ENCODE assay signal across 8 mouse cellular contexts in the genomic region with DNA sequence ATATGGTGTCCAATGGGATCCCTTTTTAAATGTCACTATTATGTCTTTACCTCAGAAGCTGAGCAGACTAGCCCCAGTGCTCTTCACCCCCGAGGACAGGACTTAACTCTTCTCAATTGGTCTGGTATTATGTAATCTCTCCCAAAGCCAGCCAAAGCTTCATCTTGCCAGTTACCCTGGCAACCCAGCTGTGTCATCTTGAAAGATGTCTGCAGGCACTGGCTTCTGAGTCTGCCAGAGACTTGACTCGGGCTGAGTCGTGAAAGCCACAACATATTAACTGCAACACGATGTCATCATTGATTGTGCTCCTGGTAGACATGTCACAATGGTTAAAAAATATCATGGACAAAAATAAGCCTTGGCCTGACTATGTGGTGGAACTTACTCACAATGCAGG.
DNase-seq lines count a peak whose midpoint lies in the region; ATAC-seq lines count a peak whose summit lies in the region.

No protein-coding gene starts in this region.

- 56% methylated on average over 4 of the region's 4 CpGs for WGBS in midbrain, embryonic 11.5 days
- WGBS in midbrain, embryonic 10.5 days: 66% methylated on average over 4 of the region's 4 CpGs

- no peak overlapping the region for H3K9ac ChIP-seq in midbrain, embryonic 11.5 days (ENCODE audit: low read length)

- no peaks in the 10 kb centered on the region for H3K36me3 ChIP-seq in midbrain, embryonic 11.5 days (ENCODE audit: control insufficient read depth, insufficient read depth, low read length)
- H3K36me3 ChIP-seq in midbrain, embryonic 10.5 days: no peaks in the 10 kb centered on the region

- no peak overlapping the region for H3K27ac ChIP-seq in midbrain, embryonic 11.5 days (ENCODE audit: low read depth, low read length)
- H3K27ac ChIP-seq in midbrain, embryonic 10.5 days (replicated peaks): no peak overlapping the region

- H3K27me3 ChIP-seq in midbrain, embryonic 11.5 days (ENCODE audit: control insufficient read depth, insufficient read depth, low read length): no peaks in the 10 kb centered on the region
- H3K27me3 ChIP-seq in midbrain, embryonic 10.5 days (ENCODE audit: low read depth, poor library complexity, severe bottlenecking): no peaks in the 10 kb centered on the region

- H3K4me1 ChIP-seq in midbrain, embryonic 11.5 days (ENCODE audit: control insufficient read depth, insufficient read depth, low read length): no peaks in the 10 kb centered on the region
- H3K4me1 ChIP-seq in midbrain, embryonic 10.5 days: peaks cover 5% of the 10 kb centered on the region; the same call in 1 of the 2 replicates

- intact Hi-C loops in left cerebral cortex, postnatal 10 days (cut with DNase I): no loop called here

- DNase-seq in midbrain, embryonic 11.5 days (ENCODE audit: low spot score, missing footprints): no peak
- no peak for DNase-seq in midbrain, embryonic 10.5 days (ENCODE audit: low spot score)
- peak; percentile 34 to 38 for DNase-seq in left cerebral cortex, postnatal 10 days (ENCODE audit: extremely low spot score in 1 of 2, low spot score in 2 of 2)
- DNase-seq in right cerebral cortex, postnatal 14 days: peak; percentile 33
- no peak for DNase-seq in thymus, adult 18-20 months
- DNase-seq in kidney, postnatal 36 days: no peak

- peak; percentile 61 for ATAC-seq in midbrain, embryonic 11.5 days (ENCODE audit: low FRiP score)
- peak; percentile 90 for ATAC-seq in frontal cortex, adult (ENCODE audit: low TSS enrichment)
- ATAC-seq in CD4-positive, CD25-positive, alpha-beta regulatory T cell, adult 4 months: no peak

- no peak overlapping the region for H3K4me3 ChIP-seq in midbrain, embryonic 11.5 days (ENCODE audit: low read depth, low read length)
- no peak overlapping the region for H3K4me3 ChIP-seq in midbrain, embryonic 10.5 days

- no peaks in the 10 kb centered on the region for H3K9me3 ChIP-seq in midbrain, embryonic 11.5 days (ENCODE audit: control insufficient read depth, low read length)
- H3K9me3 ChIP-seq in midbrain, embryonic 10.5 days (replicated peaks): no peaks in the 10 kb centered on the region

- no peak overlapping the region for H3K4me2 ChIP-seq in midbrain, embryonic 11.5 days

Comparison
In these comparisons a context has a peak if more than half of its experiments do, and no peak if none do; other contexts are left out.
1. DNase-seq: peak in left cerebral cortex, postnatal 10 days (2 of 2) and right cerebral cortex, postnatal 14 days (single experiment); none in midbrain, embryonic 11.5 days (single experiment), midbrain, embryonic 10.5 days (single experiment), thymus, adult 18-20 months (0 of 2) and kidney, postnatal 36 days (0 of 2).